Mouse (Mus musculus) stomach, embryonic 14.5 days (tissue): Measurements from ENCODE around the gene Stk19. TPM values are rescaled to one million over a fixed set of nuclear protein-coding genes. Genes with fewer than 3 reads are reported as not detected.
"Not testable (repeated sequence)": the region's sequence is repeated elsewhere in the genome, so short reads cannot be mapped to it uniquely, and the experiment has no call there.

Experiments used
- ATAC-seq: fragments of 200-750 bp; cut with Nextera tagmentation; 2 replicates; pipeline ENCODE4 v1.8.0; 2017; ENCODE audit warnings: low read depth, moderate TSS enrichment; ENCODE audit not compliant: insufficient number of reproducible peaks, insufficient read depth, low FRiP score
- H3K27ac ChIP-seq: fragments of 300-500 bp; sonication (generic); 2 replicates; pipeline ENCODE4 v1.5.1; 2014; ENCODE audit warnings: mild to moderate bottlenecking, low read length, moderate library complexity, mixed read lengths
- H3K27me3 ChIP-seq: fragments of 300-500 bp; sonication (generic); 2 replicates; pipeline ENCODE4 v1.6.1; 2014; ENCODE audit warnings: low read length, control low read depth, mixed read lengths; ENCODE audit not compliant: control insufficient read depth, insufficient read depth
- H3K36me3 ChIP-seq: fragments of 300-500 bp; sonication (generic); 2 replicates; pipeline ENCODE4 v1.6.1; 2014; ENCODE audit warnings: mild to moderate bottlenecking, control low read depth, low read length, moderate library complexity, mixed read lengths; ENCODE audit not compliant: control insufficient read depth, insufficient read depth
- H3K4me1 ChIP-seq: fragments of 300-500 bp; sonication (generic); 2 replicates; pipeline ENCODE4 v1.6.1; 2014; ENCODE audit warnings: low read length, control low read depth, mixed read lengths; ENCODE audit not compliant: control insufficient read depth, insufficient read depth
- H3K4me2 ChIP-seq: fragments of 300-500 bp; sonication (generic); replicated peaks from 2 replicates; pipeline ENCODE4 v1.6.1; 2014; ENCODE audit warnings: low read depth, low read length, control low read depth
- H3K4me3 ChIP-seq: fragments of 300-500 bp; sonication (generic); 2 replicates; pipeline ENCODE4 v1.5.1; 2014; ENCODE audit warnings: low read depth, low read length, control low read depth
- H3K9ac ChIP-seq: fragments of 300-500 bp; sonication (generic); replicated peaks from 2 replicates; pipeline ENCODE4 v1.6.1; 2014; ENCODE audit warnings: low read depth, mild to moderate bottlenecking, control low read depth, low read length, moderate library complexity, mixed read lengths
- H3K9me3 ChIP-seq: fragments of 300-500 bp; sonication (generic); 2 replicates; pipeline ENCODE4 v1.6.1; 2016; ENCODE audit warnings: low read depth, low read length, control low read depth; ENCODE audit not compliant: control insufficient read depth
- WGBS: fragments of 180-500 bp; shearing (Covaris S2); extraction: QIAGEN DNeasy Blood & Tissue Kit; methylation state at CpG from one replicate; pipeline ENCODE4 v1.1.7; 2014; 5-methylcytosine and 5-hydroxymethylcytosine counted together
- polyA plus RNA-seq: library from polyadenylated mRNA; unstranded; fragments of >200 nt; fragmentation: Nextera tagmentation; extraction: Ambion mirVana; gene quantifications from 2 replicates; pipeline ENCODE4 v1.2.1, GENCODE M21; 2014

The Stk19 gene
- polyA plus RNA-seq, 1 experiment from 2014 or later = 27.3 TPM

DNA sequence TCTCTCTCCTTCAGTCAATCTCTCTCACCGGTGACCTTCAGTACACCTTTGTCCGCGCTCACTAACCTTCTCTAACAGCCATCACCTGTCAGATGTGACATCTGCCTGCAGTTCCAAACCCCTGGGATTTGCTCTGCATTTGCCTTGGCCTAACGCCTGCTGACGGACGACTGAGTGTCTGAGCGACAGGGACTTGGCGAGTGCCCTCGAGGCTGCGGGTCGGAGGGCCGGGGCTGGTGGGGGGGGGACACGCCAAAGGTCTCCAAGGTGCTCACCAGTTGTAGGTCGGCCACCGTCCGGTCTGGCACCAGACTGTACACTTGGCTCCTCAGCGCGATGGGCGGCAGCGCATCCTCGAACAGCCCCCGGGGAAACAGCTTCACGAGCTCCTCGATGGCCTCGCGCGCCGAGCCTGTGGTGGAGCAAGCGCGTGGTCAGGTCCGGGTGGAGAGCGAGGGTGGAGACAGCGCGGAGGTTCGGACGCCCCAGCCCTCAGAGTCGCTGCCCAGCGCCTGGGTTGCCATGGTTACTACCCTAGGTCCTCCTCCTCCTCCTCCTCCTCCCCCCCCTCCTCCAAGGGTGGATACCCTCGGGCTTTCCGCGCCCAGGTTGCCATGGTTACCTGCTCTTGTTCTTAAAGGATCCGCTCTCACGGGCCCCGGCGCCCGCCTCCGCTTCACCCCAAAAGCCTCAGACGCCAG lies 440 bp downstream of the Stk19 start:
- 4% methylated on average over 48 of the region's 48 CpGs for WGBS
- H3K4me1 ChIP-seq = peaks cover 17% of the 10 kb centered on the region
- peak; percentile 77 for ATAC-seq

DNA sequence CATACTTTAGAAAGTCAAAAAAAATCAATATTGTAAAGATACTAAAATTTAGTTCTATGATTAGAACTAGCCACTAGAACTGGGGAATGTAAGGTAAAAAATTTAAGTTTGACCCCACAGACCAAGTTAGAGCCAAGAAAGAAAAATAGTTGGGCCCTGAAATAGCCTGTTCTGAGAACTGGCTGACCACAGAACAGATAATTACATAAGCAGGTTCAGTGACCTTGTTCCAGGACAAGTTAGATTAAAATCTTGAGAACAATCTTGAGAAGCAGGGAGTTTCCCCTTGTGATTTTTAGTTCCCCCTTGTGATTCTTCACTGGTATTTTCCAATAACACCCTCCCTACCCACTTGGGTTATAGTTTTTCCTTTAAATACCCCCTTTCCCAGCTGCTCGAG lies 6.0 kb downstream of the Stk19 start:
- not testable (repeated sequence) for H3K4me1 ChIP-seq, ATAC-seq, H3K27me3 ChIP-seq, H3K9me3 ChIP-seq, H3K4me2 ChIP-seq, H3K4me3 ChIP-seq, H3K27ac ChIP-seq, H3K9ac ChIP-seq, H3K36me3 ChIP-seq
- WGBS = 84% methylated on average over 1 of the region's 1 CpGs

More for the DNA sequence above, 440 bp downstream of the Stk19 start:
- Histone ChIP-seq H3K27ac (0 out of 2 replicates have a peak overlapping the region, but pooled peaks have one; percentile 61), H3K4me3 (peak overlapping the region; percentile 63), H3K9me3 (no peaks in the 10 kb centered on the region), H3K9ac (peak overlapping the region; percentile 45), H3K36me3 (peaks cover 23% of the 10 kb centered on the region), H3K4me2 (peak overlapping the region; percentile 90), H3K27me3 (no peaks in the 10 kb centered on the region)

DNA sequence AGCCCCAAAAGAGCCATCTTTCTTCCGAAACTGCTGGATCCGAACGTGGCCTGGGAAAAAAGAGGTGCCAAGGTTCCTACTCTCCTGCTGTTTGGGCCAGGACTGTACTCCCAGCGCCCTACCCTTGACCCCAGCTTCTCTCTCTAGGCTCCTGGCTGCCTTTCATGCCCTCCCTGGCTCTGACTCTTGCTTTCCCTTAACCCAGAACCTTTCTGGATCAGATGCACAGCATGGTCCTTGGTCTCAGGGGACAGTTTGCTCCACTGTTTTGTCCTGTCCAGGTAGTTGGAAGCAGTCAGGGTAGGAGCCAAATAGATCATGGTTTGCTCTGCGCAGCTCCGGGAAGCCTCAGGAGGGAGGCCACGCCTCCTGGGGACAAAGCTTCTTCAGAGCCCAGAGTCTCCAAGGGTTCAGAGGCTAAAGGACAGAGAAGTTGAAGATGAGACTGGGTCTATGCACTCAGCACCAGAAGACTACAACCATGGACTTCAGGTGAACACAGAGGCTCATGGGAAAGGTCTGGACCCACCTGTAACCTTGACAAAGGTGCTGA lies 21.9 kb downstream of the Stk19 start:
- Histone ChIP-seq H3K36me3 (no peaks in the 10 kb centered on the region), H3K4me2 (no peak overlapping the region), H3K27me3 (no peaks in the 10 kb centered on the region), H3K4me3 (no peak overlapping the region), H3K9ac (no peak overlapping the region), H3K27ac (no peak overlapping the region), H3K9me3 (no peaks in the 10 kb centered on the region), H3K4me1 (no peaks in the 10 kb centered on the region)
- 78% methylated on average over 7 of the region's 7 CpGs for WGBS
- no peak for ATAC-seq

DNA sequence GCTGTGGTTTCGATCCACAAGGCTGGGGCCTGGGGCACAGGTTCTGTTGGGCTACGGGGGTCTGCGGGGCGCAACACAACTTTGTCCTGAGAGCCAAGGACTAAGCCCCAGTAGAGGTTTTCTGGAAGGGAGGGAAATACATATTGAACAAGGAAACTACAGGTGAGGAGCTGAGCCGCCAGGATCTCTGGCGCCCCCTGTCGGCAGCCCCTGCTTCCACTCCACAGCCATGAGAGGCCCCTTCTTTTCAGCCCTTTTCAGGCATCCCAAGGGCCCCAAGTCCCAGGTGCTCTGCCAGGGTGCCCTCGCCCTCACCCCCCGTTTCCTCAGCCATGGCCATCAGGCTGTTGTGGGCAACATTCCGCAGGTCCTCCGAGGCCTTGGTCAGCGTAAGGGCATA lies 23.0 kb downstream of the Stk19 start:
- not testable (repeated sequence) for H3K9ac ChIP-seq, H3K36me3 ChIP-seq, ATAC-seq, H3K4me1 ChIP-seq, H3K4me3 ChIP-seq, H3K4me2 ChIP-seq, H3K27ac ChIP-seq, H3K27me3 ChIP-seq, H3K9me3 ChIP-seq
- 62% methylated on average over 11 of the region's 12 CpGs for WGBS

DNA sequence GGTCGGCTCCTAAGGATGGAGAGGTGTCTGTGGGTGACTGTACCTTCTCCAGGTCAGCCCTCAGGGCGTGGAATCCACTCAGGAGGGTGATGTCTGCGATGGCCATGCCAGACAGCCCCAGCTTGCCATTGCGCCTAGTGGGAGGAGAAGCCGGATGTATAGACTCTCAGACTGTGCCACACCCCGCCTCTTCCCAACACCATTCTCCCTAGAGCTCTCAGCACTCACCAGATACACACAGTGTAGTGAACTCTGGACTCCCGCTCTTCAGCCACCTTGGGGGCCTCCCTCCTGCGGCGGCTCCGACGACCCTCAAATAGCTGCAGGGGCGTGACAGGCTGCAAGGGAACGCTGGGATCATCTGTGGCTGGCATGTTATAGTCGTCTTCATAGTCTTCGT lies 25.5 kb downstream of the Stk19 start:
- ATAC-seq = no peak
- H3K9me3 ChIP-seq = no peaks in the 10 kb centered on the region
- no peak overlapping the region for H3K27ac ChIP-seq
- H3K4me1 ChIP-seq = no peaks in the 10 kb centered on the region
- H3K27me3 ChIP-seq = no peaks in the 10 kb centered on the region
- no peak overlapping the region for H3K9ac ChIP-seq
- no peak overlapping the region for H3K4me3 ChIP-seq
- H3K36me3 ChIP-seq = no peaks in the 10 kb centered on the region
- WGBS = 66% methylated on average over 15 of the region's 15 CpGs
- no peak overlapping the region for H3K4me2 ChIP-seq

DNA sequence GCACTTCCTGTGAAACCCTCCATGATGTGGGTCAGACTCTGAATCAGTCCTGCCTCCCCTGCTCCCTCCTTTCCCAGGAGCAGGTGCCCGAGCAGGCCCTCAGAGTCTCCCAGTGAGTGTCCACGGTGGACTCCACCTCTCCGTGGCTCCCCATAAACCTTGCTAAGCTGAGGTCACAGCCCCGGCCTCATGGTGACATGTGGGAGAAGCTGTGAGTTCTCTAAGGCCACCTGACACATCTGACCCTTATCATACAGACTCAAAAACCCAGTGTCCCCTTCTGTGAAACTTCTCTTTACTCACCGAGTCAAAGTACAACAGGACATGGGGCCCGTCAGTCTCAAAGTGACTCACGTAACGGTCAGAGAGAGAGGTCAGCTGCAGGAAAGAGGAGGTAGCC lies 25.9 kb downstream of the Stk19 start:
- not testable (repeated sequence) for H3K27ac ChIP-seq, H3K9me3 ChIP-seq, H3K36me3 ChIP-seq, H3K9ac ChIP-seq, H3K4me3 ChIP-seq, ATAC-seq, H3K27me3 ChIP-seq, H3K4me1 ChIP-seq, H3K4me2 ChIP-seq
- 74% methylated on average over 8 of the region's 8 CpGs for WGBS

DNA sequence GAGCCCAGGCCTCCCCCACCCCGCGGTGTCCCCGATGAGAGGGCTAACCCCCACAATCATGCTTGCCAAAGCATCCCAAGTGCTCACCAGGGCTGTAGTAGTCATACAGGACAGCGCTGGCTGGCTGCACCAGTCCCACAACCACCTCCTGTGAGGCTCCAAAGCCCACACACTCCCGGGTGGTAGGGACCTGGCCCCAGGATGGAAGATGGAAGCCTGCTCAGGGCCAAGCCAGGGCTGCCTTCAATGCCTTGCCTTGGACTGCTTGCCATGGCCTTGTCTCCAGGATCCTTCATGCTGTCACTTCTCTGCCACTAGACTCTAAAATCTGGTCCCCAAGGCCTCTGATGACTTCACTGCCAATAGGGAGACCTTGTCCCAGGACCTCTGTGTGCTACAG lies 26.3 kb downstream of the Stk19 start:
- H3K4me3 ChIP-seq, H3K36me3 ChIP-seq, H3K27me3 ChIP-seq, H3K27ac ChIP-seq, H3K4me2 ChIP-seq, H3K9me3 ChIP-seq, ATAC-seq, H3K9ac ChIP-seq, H3K4me1 ChIP-seq: not testable (repeated sequence)
- WGBS = 75% methylated on average over 5 of the region's 5 CpGs

DNA sequence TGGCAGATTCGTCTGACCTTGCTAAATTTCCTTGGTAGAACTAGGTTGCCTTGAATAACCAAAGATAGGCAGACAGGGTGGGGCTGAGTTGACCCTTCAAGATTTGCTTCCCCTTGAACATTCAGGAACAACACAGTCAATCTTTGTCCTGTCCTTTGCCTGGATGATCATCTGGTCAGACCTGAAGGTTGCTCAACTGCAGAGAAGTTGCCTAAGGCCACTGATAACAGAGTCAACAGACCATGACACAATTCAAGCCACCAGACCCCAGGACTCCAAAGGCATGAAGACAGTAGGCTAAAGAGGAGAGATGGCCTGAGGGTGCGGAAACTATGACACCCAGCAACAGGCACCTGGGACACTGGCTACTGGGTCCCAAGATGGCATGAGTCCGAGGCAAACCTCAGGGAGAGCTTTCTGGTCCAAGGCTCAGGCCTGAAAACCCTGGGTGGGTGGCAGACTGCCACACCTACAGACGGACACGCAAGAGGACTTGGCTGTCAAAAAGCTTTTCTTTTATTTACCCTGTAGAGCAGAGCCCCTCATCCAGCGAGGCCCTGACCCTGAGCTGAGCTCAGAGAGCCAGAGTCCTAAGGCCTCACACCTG lies 28.0 kb downstream of the Stk19 start:
- no peaks in the 10 kb centered on the region for H3K4me1 ChIP-seq
- no peaks in the 10 kb centered on the region for H3K9me3 ChIP-seq
- H3K9ac ChIP-seq = no peak overlapping the region
- 77% methylated on average over 6 of the region's 6 CpGs for whole genome bisulfite sequencing
- H3K27ac ChIP-seq = no peak overlapping the region
- no peak overlapping the region for H3K4me3 ChIP-seq
- no peak overlapping the region for H3K4me2 ChIP-seq
- no peaks in the 10 kb centered on the region for H3K27me3 ChIP-seq
- no peak for ATAC-seq
- H3K36me3 ChIP-seq = no peaks in the 10 kb centered on the region
